Mouse (Mus musculus): ENCODE data around the gene Slc25a45. TPM values are rescaled to one million over a fixed set of nuclear protein-coding genes. Genes with fewer than 3 reads are reported as not detected.
"Not testable (repeated sequence)": the region's sequence is repeated elsewhere in the genome, so short reads cannot be mapped to it uniquely, and the experiment has no call there.

Slc25a45 gene
- total RNA-seq, 4 experiments from 2014 or later: 0.80 to 1.3 (median 1.1) TPM

DNA sequence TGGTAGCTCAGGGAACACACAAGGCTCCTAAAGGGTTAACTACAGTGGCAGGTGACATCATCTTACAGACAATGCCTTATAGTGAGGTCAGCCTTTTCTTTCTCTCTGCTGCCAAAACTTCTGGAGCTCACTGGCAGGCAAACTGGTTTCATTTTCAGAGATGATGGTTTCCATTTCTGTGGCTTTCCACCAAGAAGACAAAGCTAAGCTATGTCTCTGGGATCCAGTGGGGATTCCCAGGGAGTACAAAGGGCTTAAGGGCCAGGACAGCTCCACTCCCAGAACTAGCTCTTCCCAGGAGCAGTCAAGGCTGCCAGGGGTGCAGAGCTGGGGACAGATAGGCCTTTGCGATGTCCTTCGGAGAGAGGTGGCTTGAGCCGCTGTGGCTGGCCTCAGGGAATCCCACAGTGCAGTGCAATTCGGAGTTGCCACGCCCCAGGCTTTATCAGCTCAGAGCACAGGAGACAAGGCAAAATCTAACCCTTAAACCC, 26.1 kb upstream of the Slc25a45 start:
- DNase-seq (ENCODE audit: low spot score in 2 of 2): no peak

GRCm38 (mm10) chr19:5852035-5852722, 25.4 kb upstream of the Slc25a45 start:
- DNase-seq (ENCODE audit: low spot score in 2 of 2): no peak

DNA sequence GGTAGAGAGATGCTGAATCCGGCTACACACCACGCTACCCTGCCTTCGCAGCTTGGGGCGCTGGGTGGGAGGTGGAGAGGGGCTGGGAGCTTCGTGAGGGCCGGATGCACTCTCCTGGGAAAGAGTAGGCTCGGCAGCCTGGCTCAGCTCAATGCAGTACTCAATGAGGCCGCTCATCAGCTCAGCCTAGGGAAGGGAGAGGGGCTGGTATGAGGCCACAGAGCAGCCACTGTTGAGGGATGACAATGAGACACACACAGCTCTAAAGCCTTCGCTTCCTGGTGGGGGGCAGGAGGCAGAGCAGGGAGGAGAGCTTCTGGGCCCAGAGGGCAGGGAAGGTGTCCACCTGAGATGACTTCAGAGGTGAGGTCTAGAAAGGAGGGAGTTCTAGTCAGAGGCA, 21.0 kb upstream of the Slc25a45 start:
- DNase-seq (ENCODE audit: low spot score in 2 of 2): no peak

- DNase-seq (ENCODE audit: low spot score in 2 of 2): no peak
Measured at GRCm38 (mm10) chr19:5862335-5863085, 15.1 kb upstream of the Slc25a45 start.

DNA sequence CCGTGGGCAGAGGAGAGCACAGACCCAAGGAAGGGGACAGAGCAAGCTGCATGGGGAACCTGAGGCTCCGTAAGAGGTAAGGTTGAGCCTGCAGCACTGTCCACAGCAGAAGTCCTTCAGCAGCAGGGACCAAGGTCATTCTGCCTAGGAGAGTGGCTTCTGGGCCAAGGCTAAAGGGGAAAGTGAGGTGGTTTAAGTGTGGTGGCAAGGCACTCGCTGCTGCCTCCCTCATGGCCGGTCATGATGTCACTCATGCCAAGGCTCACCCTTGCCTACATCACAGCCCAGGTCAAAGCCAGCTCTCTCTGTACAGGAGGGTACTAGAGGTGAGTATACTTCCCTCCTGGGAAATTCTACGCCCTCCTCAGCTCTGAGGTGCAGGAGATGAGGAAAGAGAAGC, 13.8 kb upstream of the Slc25a45 start:
- no peak for DNase-seq (ENCODE audit: low spot score in 2 of 2)

- DNase-seq (ENCODE audit: low spot score in 2 of 2): no peak
Measured at GRCm38 (mm10) chr19:5864710-5865398, 12.8 kb upstream of the Slc25a45 start.

DNA sequence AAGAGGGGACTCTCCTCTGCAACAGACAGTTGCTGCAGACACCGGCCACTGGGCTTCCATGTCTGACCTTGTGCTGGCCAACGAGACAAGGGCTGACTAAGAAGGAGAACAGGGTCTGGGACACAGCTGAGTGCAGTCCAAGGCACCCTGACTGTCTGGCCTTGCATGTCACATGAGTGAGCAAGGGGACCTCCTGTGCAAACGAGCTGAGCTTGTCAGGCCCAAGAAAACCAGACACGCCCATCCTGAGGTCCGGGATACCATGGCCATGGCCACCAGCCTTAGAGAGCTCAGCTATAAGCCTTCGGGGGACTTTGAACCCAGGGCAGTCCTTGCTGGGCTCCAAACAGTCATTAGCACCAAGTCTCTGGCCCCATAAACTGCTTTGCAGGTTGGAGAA, 9.5 kb upstream of the Slc25a45 start:
- no peak for DNase-seq (ENCODE audit: low spot score in 2 of 2)

DNA sequence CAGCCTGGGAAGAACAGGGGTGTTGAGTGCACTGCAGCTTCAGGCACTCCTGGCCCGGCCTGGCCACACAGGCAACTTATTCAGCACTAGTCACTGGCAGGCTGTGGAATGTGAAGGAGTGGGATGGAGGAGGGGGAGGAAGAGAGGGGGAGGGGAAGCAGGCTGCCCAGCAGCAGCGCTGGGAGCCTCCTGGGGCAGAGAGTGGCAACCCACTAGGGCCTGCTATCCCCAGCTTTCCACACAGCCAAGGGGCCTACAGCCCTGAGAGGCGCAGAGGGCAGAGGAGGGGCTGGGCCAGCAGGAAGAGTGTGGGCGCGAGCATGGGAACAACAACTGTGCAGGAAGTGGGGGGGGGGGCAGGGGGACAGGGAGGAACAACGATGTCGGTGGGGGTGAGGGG, 6.3 kb upstream of the Slc25a45 start:
- DNase-seq (ENCODE audit: low spot score in 2 of 2): no peak

GRCm38 (mm10) chr19:5871683-5872082, 5.9 kb upstream of the Slc25a45 start:
- DNase-seq (ENCODE audit: low spot score in 2 of 2): no peak

GRCm38 (mm10) chr19:5872528-5872927, 5.1 kb upstream of the Slc25a45 start:
- DNase-seq (ENCODE audit: low spot score in 2 of 2): no peak

- no peak for DNase-seq (ENCODE audit: low spot score in 2 of 2)
Measured at GRCm38 (mm10) chr19:5872931-5873556, 4.6 kb upstream of the Slc25a45 start.

GRCm38 (mm10) chr19:5874391-5874968, 3.1 kb upstream of the Slc25a45 start:
- DNase-seq (ENCODE audit: low spot score in 2 of 2): no peak

GRCm38 (mm10) chr19:5874969-5875480, 2.6 kb upstream of the Slc25a45 start, which contains the start of gene Frmd8:
TSS of gene Frmd8 (minus strand) at chr19:5875274.
- DNase-seq (ENCODE audit: low spot score in 2 of 2): peak; percentile 91 to 93

DNA sequence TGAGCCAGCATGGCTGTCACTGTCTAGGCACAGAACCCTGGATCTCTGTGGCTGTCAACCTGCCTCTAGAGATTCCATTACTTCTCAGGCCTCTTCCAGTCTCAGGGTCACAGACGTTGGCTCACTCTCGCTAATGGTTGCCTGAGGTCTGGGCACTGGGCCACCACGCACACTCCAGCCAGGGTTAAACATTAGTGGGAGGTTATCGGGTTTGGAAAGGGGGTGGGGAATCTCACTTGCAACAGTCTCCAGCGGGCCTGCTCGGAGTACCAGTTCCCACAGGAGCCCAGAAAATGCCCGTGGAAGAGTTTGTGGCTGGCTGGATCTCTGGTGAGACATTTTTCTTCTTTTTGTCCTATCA, 734 bp downstream of the Slc25a45 start:
- DNase-seq (ENCODE audit: low spot score in 2 of 2): peak in 1 of 2 experiments; percentile 26

GRCm38 (mm10) chr19:5878916-5879315, 1.3 kb downstream of the Slc25a45 start:
- DNase-seq (ENCODE audit: low spot score in 2 of 2): no peak

DNA sequence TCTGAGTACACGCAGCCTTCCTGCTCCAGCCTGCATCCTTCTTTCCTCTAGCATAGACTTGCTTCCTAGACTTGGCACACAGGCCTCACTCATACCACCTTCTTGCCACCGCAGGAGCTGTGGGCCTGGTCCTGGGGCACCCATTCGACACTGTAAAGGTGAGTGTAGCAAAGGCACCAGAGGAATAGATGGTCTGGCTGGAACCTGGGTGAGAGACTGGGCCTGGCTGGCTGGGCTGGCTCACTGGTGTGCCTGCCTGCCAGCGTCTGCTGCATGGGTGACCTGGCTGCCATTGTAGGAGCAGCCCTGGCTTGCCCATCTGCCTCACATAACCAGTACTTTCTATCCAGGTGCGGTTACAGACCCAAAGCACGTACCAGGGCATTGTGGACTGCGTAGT, 2.1 kb downstream of the Slc25a45 start:
- no peak for DNase-seq (ENCODE audit: low spot score in 2 of 2)

DNA sequence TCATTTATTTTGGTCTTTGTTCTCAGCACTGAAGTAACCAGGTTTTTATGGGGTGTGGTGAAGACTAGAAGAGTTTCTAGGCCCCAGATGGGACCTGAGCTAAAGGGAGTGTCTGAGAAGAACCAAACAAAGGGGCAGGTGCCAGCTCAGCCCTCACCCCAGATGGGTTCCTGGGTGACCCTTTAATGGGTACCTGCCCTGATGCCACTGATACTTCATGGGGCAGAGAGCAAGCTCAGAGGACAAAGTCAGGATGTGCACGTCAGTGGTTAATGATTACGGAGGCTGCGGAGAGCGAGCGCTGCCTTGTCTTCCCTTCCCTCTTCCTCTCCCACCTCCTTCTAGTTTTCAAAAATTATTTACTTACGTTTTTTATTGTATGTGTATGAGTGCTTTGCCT, 3.5 kb downstream of the Slc25a45 start:
- no peak for DNase-seq (ENCODE audit: low spot score in 2 of 2)

GRCm38 (mm10) chr19:5882079-5882478, 4.5 kb downstream of the Slc25a45 start:
- not testable (repeated sequence) for DNase-seq (ENCODE audit: low spot score in 2 of 2)

- DNase-seq (ENCODE audit: low spot score in 2 of 2): no peak
Measured at GRCm38 (mm10) chr19:5883935-5884334, 6.3 kb downstream of the Slc25a45 start.

- DNase-seq (ENCODE audit: low spot score in 2 of 2): no peak
Measured at GRCm38 (mm10) chr19:5885838-5886237, 8.2 kb downstream of the Slc25a45 start.

DNA sequence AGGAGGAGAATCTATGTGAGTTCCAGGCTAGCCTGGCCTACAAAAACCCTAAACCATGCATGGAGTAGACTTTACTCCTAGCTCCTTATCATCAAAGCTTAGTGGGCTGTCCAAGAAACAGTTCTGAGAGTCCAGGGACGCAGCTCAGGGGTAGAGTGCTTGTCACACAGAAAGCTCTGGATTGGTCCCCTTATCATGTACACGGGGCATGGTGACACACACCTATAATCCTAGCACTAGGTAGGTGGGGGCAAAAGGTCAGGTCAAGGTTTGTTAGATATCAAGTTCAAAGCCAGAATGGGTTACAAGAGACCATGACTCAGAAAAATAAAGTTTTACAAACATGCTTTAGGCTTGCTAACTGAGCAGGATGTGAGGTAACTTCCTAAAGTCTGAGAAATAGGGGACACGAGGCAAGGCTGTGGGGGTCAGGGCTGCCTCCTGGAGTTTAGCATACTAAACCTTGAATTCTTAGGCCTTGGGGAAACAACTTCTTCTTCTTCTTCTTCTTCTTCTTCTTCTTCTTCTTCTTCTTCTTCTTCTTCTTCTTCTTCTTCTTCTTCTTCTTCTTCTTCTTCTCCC, 9.7 kb downstream of the Slc25a45 start:
- no peak for DNase-seq (ENCODE audit: low spot score in 2 of 2)

Measured in gastrocnemius, adult 8-10 months (tissue).